Comparison of ENCODE assay signal across 31 mouse cellular contexts in the genomic region with DNA sequence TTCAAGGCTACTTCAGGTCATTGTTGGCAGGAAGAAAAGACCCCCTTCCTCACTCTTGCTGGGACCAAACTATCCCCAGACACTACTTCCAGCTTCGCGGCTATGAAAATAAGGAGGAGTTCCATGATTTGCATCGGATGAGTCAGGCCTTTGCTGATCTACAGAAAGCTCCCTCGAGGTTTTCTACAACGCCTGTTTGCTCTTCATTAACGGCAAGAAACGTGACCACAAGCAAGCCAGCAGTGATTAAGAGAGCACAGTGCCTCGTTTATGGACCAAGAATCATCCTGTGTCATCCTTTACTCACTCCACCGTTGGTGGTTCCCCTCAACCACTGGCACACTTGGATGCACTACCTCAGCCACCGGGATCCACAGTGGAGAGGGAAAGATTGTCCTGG. TPM values are rescaled to one million over a fixed set of nuclear protein-coding genes. Genes with fewer than 3 reads are reported as not detected.
A peak's percentile ranks its signal among the peaks of the same experiment; 100 is the strongest.
DNase-seq lines count a peak whose midpoint lies in the region; ATAC-seq and TF ChIP-seq lines count a peak whose summit lies in the region.
"Had no signal": no experiment of that assay in that cellular context is flagged by ENCODE, and none has a peak within 500 bp of the region (broad histone marks: within the 10 kb centered on the region; RNA-seq: fewer than 3 reads in every experiment).

No protein-coding gene starts in this region.

- TF ChIP-seq CTCF in CH12.LX (conservative IDR thresholded peaks at IDR 0.05 in 1 of 2, IDR thresholded peaks at IDR 0.05 in 1 of 2; ENCODE audit: low read depth in 2 of 2, low read length in 2 of 2) (no peak), Patski (IDR thresholded peaks at IDR 0.05) (no peak)

- no peak for TF ChIP-seq RAD21 in CH12.LX (IDR thresholded peaks at IDR 0.05; ENCODE audit: low read depth, low read length)

- H3K9me3 ChIP-seq in CH12.LX (replicated peaks; ENCODE audit: low read length): no peaks in the 10 kb centered on the region
- H3K9me3 ChIP-seq: embryonic facial prominence, embryonic 12.5 days; embryonic facial prominence, embryonic 15.5 days; heart, embryonic 10.5 days; heart, embryonic 13.5 days; hindbrain, embryonic 12.5 days; hindbrain, embryonic 15.5 days had no signal

- DNase-seq in heart, adult 11 months: peak; percentile 69
- no peak for DNase-seq in heart, postnatal 4 days
- DNase-seq in CH12.LX (ENCODE audit: extremely low read depth) (peak; percentile 57), Patski (ENCODE audit: low read depth, low spot score) (no peak)
- no peak for DNase-seq in kidney, postnatal 10 days
- DNase-seq in thymus, postnatal 0 days (ENCODE audit: low spot score): no peak
- DNase-seq: adrenal gland, adult 8-10 months; cerebellum, adult 11 months; cerebellum, adult 2 months; cerebellum, adult 9-11 months; cerebellum, postnatal 25 days; forebrain, postnatal 0 days; gastrocnemius, adult 2 months; gastrocnemius, postnatal 14 days; heart, adult 2 months; heart, postnatal 14 days had no signal

- H3K4me1 ChIP-seq in CH12.LX (ENCODE audit: control insufficient read depth in 1 of 2, insufficient read depth in 2 of 2): peaks cover 12 to 46% of the 10 kb centered on the region in 2 experiments
- H3K4me1 ChIP-seq: heart, embryonic 10.5 days; heart, embryonic 13.5 days; hindbrain, embryonic 15.5 days had no signal

- H3K9ac ChIP-seq in CH12.LX (ENCODE audit: insufficient read depth, low read depth): 0 out of 2 replicates have a peak overlapping the region, but pooled peaks have one; percentile 18
- H3K9ac ChIP-seq: embryonic facial prominence, embryonic 12.5 days; embryonic facial prominence, embryonic 15.5 days; forebrain, postnatal 0 days; heart, embryonic 13.5 days; hindbrain, embryonic 12.5 days; hindbrain, embryonic 15.5 days had no signal

- peaks cover 0 to 20% of the 10 kb centered on the region in 2 experiments for H3K36me3 ChIP-seq in CH12.LX (replicated peaks in 1 of 2; ENCODE audit: control insufficient read depth in 1 of 2, insufficient read depth in 1 of 2, low read length in 1 of 2)
- H3K36me3 ChIP-seq: embryonic facial prominence, embryonic 12.5 days; embryonic facial prominence, embryonic 15.5 days; heart, embryonic 10.5 days; heart, embryonic 13.5 days; hindbrain, embryonic 12.5 days; hindbrain, embryonic 15.5 days had no signal

- in situ Hi-C loops in CH12.LX (cut with MboI; ENCODE audit: low pct_ligation_motif_present, low pct_unique_long_range_greater_than_20kb, low sequenced_read_pairs) (loop anchor here (10.0 kb wide), 1 partner anchor 81 kb away; no protein-coding TSS in a partner anchor), Patski (cut with MboI; ENCODE audit: low pct_unique_long_range_greater_than_20kb) (no loop called here)

- ATAC-seq in Patski: peak; percentile 67
- ATAC-seq: CD4-positive, CD25-positive, alpha-beta regulatory T cell, adult 4 months; forebrain, embryonic 14.5 days; forebrain, postnatal 0 days had no signal

- H3K27ac ChIP-seq in CH12.LX (ENCODE audit: insufficient read depth, low read depth): peak overlapping the region; percentile 60; the same call in 1 of the 2 replicates
- H3K27ac ChIP-seq: embryonic facial prominence, embryonic 12.5 days; embryonic facial prominence, embryonic 15.5 days; gastrocnemius, adult 2 months; heart, adult 2 months; heart, embryonic 10.5 days; heart, embryonic 13.5 days; hindbrain, embryonic 12.5 days; hindbrain, embryonic 15.5 days had no signal

- TF ChIP-seq EP300 in CH12.LX (IDR thresholded peaks at IDR 0.05; ENCODE audit: low read length): peak; percentile 34; the same call in 1 of the 2 replicates

- H3K27me3 ChIP-seq in CH12.LX (replicated peaks) (no peaks in the 10 kb centered on the region), Patski (no peaks in the 10 kb centered on the region)
- H3K27me3 ChIP-seq: embryonic facial prominence, embryonic 12.5 days; embryonic facial prominence, embryonic 15.5 days; heart, embryonic 13.5 days; hindbrain, embryonic 12.5 days; hindbrain, embryonic 15.5 days had no signal

- CTCF ChIA-PET in Patski (lab: Charles Lee): interaction anchor here (1.4 kb wide), 1 partner anchor 11 kb away, joined by 3 read pairs; a partner anchor contains a TSS

- dilution Hi-C loops in CH12.LX (cut with MboI; ENCODE audit: extremely low pct_ligation_motif_present, extremely low pct_unique_long_range_greater_than_20kb, low sequenced_read_pairs): no loop called here

- POLR2A ChIA-PET in Patski (lab: Charles Lee): no interaction called here

- no peak for TF ChIP-seq POLR2A in CH12.LX (IDR thresholded peaks at IDR 0.05; ENCODE audit: low read depth, low read length)

- H3K79me2 ChIP-seq in CH12.LX (replicated peaks; ENCODE audit: control insufficient read depth, extremely low read depth, insufficient read depth, poor library complexity, severe bottlenecking): peaks cover 6% of the 10 kb centered on the region

- peak overlapping the region in 1 of 3 experiments; percentile 16 for H3K4me3 ChIP-seq in CH12.LX (replicated peaks in 1 of 3; ENCODE audit: low read depth in 2 of 3, low read length in 2 of 3, poor library complexity in 1 of 3)
- H3K4me3 ChIP-seq: embryonic facial prominence, embryonic 12.5 days; embryonic facial prominence, embryonic 15.5 days; gastrocnemius, adult 2 months; heart, adult 2 months; heart, embryonic 10.5 days; heart, embryonic 13.5 days; hindbrain, embryonic 12.5 days; hindbrain, embryonic 15.5 days had no signal

- peak overlapping the region; percentile 95 for H3K4me2 ChIP-seq in CH12.LX (ENCODE audit: insufficient read depth, low read depth, poor library complexity, severe bottlenecking)
- H3K4me2 ChIP-seq: embryonic facial prominence, embryonic 12.5 days; embryonic facial prominence, embryonic 15.5 days; heart, embryonic 13.5 days; hindbrain, embryonic 12.5 days; hindbrain, embryonic 15.5 days had no signal

TF ChIP-seq in CH12.LX, 34 proteins besides CTCF, POLR2A, EP300 and RAD21:
- TF ChIP-seq RCOR1 (conservative IDR thresholded peaks at IDR 0.05; ENCODE audit: low read depth, low read length) (0 out of 2 replicates have a peak, but pooled peaks have one; percentile 30), MEF2A (IDR thresholded peaks at IDR 0.05; ENCODE audit: borderline replicate concordance, low read depth, low read length) (0 out of 2 replicates have a peak, but pooled peaks have one; percentile 17), JUN (IDR thresholded peaks at IDR 0.05; ENCODE audit: insufficient read depth, low read depth, low read length) (peak; percentile 17; the same call in 1 of the 2 replicates), ZC3H11A (IDR thresholded peaks at IDR 0.05; ENCODE audit: low read depth, low read length) (no peak), BHLHE40 (IDR thresholded peaks at IDR 0.05; ENCODE audit: low read depth, low read length) (peak; percentile 97), MAX (IDR thresholded peaks at IDR 0.05; ENCODE audit: low read length) (peak; percentile 59; the same call in 1 of the 2 replicates), MAFK (IDR thresholded peaks at IDR 0.05; ENCODE audit: insufficient replicate concordance, low read length) (0 out of 2 replicates have a peak, but pooled peaks have one; percentile 22), TCF12 (IDR thresholded peaks at IDR 0.05; ENCODE audit: low read depth, low read length) (peak; percentile 31; the same call in 1 of the 2 replicates), USF1 (IDR thresholded peaks at IDR 0.05; ENCODE audit: low read depth, low read length) (no peak), ETS1 (conservative IDR thresholded peaks at IDR 0.05; ENCODE audit: low read depth, low read length) (peak; percentile 80), JUND (conservative IDR thresholded peaks at IDR 0.05; ENCODE audit: low read depth, low read length) (peak; percentile 33; the same call in 1 of the 2 replicates)

RNA-seq across cellular contexts. Expression of a gene that starts 6.1 kb away (rescaled TPM):
- not detected for total RNA-seq in heart, postnatal 4 days (2021)
- total RNA-seq in CH12.LX (2012; rRNA removed): not detected in 2 replicates
- not detected in 2 replicates for total RNA-seq in CH12.LX (2014; rRNA removed)
- polyA plus RNA-seq in CH12.LX (2012; ENCODE audit: insufficient read length, low read depth): not detected in 2 replicates
- polyA plus RNA-seq in Patski (2021): not detected
- polyA plus RNA-seq in thymus, postnatal 0 days (2015; fragmentation: Nextera tagmentation; extraction: Ambion mirVana): 0.17 TPM in 1 of 2 replicates, not detected in the other
- total RNA-seq: adrenal gland, postnatal 36 days; common myeloid progenitor, adult 5-6 weeks; ES-E14; forebrain, postnatal 0 days; gastrocnemius, adult 2 months; gastrocnemius, postnatal 14 days; heart, adult 2 months; heart, postnatal 14 days; hematopoietic stem cell, adult 5-6 weeks had no signal
- polyA plus RNA-seq: C2C12; cerebellum, adult 2 months; embryonic facial prominence, embryonic 15.5 days; forebrain, embryonic 14.5 days; forebrain, postnatal 0 days; frontal cortex, adult 2 months; gonadal fat pad, adult 2 months; heart, adult 2 months; heart, embryonic 13.5 days; hindbrain, embryonic 12.5 days had no signal

RNA-seq across cellular contexts. Expression of a gene that starts 11.6 kb away (rescaled TPM):
- 1 to 10 TPM; 1.5 to 2.0 TPM for total RNA-seq in heart, postnatal 4 days (2021)
- total RNA-seq in CH12.LX (2012; rRNA removed) (9.4 and 11.7 TPM in 2 replicates), CH12.LX (2014; rRNA removed) (3.2 and 3.5 TPM in 2 replicates)
- polyA plus RNA-seq in CH12.LX (2012; ENCODE audit: insufficient read length, low read depth) (11.0 and 12.3 TPM in 2 replicates), Patski (2021) (9.8 TPM)
- polyA plus RNA-seq in thymus, postnatal 0 days (2015; fragmentation: Nextera tagmentation; extraction: Ambion mirVana): 4.7 and 6.2 TPM in 2 replicates

Comparison
In these comparisons a context has a peak if more than half of its experiments do, and no peak if none do; other contexts are left out.
1. DNase-seq: peak in heart, adult 11 months (single experiment) and CH12.LX (single experiment); none in heart, postnatal 4 days (single experiment), Patski (single experiment), kidney, postnatal 10 days (single experiment) and thymus, postnatal 0 days (single experiment).